Mouse (Mus musculus) liver, adult 2 months (tissue): Measurements from ENCODE around the gene Il31. TPM values are rescaled to one million over a fixed set of nuclear protein-coding genes. Genes with fewer than 3 reads are reported as not detected.

Experiments used
- DNase-seq: peaks from one replicate; pipeline ENCODE4 v3.0.0-alpha.2; 2011; ENCODE audit warnings: low read depth, low spot score; ENCODE audit errors: extremely low read depth
- H3K27ac ChIP-seq: fragments of 200-500 bp; replicated peaks from 2 replicates; pipeline ENCODE4 v1.5.1; 2012; ENCODE audit warnings: low read depth, mild to moderate bottlenecking, control low read depth, inconsistent platforms, low read length; ENCODE audit not compliant: insufficient read depth
- H3K27me3 ChIP-seq: fragments of 200-500 bp; 2 replicates; pipeline ENCODE4 v1.6.1; 2012; ENCODE audit warnings: mild to moderate bottlenecking, moderate library complexity, low read length, inconsistent platforms; ENCODE audit not compliant: control insufficient read depth, insufficient read depth
- H3K36me3 ChIP-seq: fragments of 200-500 bp; 2 replicates; pipeline ENCODE4 v1.6.1; 2012; ENCODE audit warnings: low read length, inconsistent platforms; ENCODE audit not compliant: control insufficient read depth, insufficient read depth
- H3K4me1 ChIP-seq: fragments of 200-500 bp; 2 replicates; pipeline ENCODE4 v1.6.1; 2011; ENCODE audit warnings: low read length; ENCODE audit not compliant: control insufficient read depth, insufficient read depth
- H3K4me3 ChIP-seq: fragments of 200-500 bp; 2 replicates; pipeline ENCODE4 v1.5.1; 2011; ENCODE audit warnings: low read depth, mild to moderate bottlenecking, control low read depth, low read length, moderate library complexity; ENCODE audit not compliant: insufficient read depth
- H3K79me2 ChIP-seq: fragments of 200-500 bp; 2 replicates; pipeline ENCODE4 v1.6.1; 2012; ENCODE audit warnings: inconsistent platforms, mild to moderate bottlenecking, low read length, moderate library complexity; ENCODE audit not compliant: control insufficient read depth, insufficient read depth
- H3K9ac ChIP-seq: fragments of 200-500 bp; 2 replicates; pipeline ENCODE4 v1.6.1; 2012; ENCODE audit warnings: low read depth, mild to moderate bottlenecking, control low read depth, inconsistent platforms, low read length
- CTCF ChIP-seq: fragments of 200-500 bp; IDR thresholded peaks from 2 replicates; pipeline ENCODE4 v1.5.1; 2011; ENCODE audit warnings: low read depth, low read length, control low read depth
- POLR2A ChIP-seq: fragments of 200-500 bp; IDR thresholded peaks from 2 replicates; pipeline ENCODE4 v1.6.1; 2011; ENCODE audit warnings: low read length, control low read depth; ENCODE audit not compliant: insufficient read depth; ENCODE audit errors: extremely low read depth
- WGBS: fragments of 180-500 bp; shearing (Covaris S2); methylation state at CpG from one replicate; pipeline ENCODE4 v1.1.7; 2018; 5-methylcytosine and 5-hydroxymethylcytosine counted together
- polyA plus RNA-seq: library from polyadenylated mRNA; depleted of rRNA; stranded (reverse); fragments of >200 nt; gene quantifications from 2 replicates; pipeline ENCODE4 v1.2.3, GENCODE M21; 2012; rRNA removed
- total RNA-seq: library from RNA; depleted of rRNA; stranded (reverse); fragments of >200 nt; gene quantifications from 2 replicates; pipeline ENCODE4 v1.2.3, GENCODE M21; 2014; rRNA removed

Gene Il31
- total and polyA plus RNA-seq, 2 experiments, result not detected

DNA sequence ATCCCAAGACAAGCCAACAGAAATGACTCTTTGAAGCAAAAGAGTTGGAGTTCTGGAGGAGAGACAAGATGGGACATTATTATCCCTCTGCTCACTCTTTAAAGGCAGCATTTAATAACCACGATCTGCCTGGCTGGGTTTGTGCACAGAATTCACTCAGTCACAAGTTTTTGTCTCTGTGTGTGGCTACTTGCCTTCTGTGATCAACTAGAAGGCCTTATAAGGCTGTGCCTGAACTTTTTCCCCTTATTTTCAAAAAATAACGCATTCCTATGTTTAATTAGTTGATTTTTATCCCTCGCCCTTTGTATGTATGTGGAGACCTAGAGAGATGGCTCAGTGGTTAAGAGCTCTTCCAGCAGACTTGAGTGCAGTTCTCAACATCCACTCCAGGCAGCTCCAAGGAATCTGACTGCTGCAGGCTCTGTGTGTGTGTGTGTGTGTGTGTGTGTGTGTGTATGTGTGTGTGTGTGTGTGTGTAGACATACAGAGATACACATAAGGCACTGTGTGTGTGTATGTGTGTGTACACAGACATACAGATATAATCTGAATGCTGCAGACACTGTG, 56.9 kb downstream of the Il31 start:
- Histone ChIP-seq H3K79me2 (peaks cover 5% of the 10 kb centered on the region; the same call in 1 of the 2 replicates), H3K9ac (no peak overlapping the region), H3K27ac (no peak overlapping the region), H3K4me3 (no peak overlapping the region), H3K36me3 (no peaks in the 10 kb centered on the region), H3K27me3 (no peaks in the 10 kb centered on the region), H3K4me1 (peaks cover 5% of the 10 kb centered on the region)
- no peak for DNase-seq
- TF ChIP-seq CTCF, result no peak
- WGBS, result 69% methylated on average over 3 of the region's 3 CpGs

DNA sequence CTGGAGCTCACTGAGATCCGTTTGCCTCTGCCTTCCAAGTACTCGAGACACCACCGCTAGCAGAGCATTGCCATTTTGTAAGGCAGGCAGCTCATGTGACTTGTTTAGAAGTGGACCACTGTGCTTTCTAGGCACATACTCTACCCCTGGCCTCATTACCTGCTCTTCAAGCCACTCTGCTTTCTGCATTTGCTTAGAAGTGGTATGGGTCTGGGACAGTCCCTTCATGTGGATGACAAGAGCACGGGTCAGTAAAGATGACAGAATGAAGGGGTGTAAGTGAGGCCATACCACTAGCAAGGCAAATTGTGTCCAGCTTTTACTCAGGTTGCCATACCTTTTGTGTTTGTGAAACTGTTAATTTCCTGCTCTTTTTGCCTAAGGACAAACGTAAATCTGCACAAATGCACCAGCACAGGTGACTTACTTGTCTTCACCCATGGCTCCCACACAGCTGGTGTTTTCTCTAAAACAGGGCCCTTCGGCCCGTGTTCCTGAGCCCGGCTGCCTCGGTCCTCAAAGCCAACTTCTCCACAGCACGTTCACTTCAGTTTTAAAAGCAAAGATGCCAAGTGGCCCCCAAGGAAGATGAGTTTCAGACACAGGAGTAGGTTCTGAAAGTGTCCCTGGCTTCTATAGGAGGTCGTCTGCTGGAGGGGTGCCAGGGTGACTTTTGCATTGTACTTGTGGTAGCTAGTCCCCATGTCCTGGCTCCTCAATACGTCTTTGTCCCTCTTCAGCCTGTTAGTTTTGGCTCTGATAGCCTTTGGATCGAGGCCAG, 57.6 kb downstream of the Il31 start:
- H3K4me3 ChIP-seq, result no peak overlapping the region
- DNase-seq, result peak; percentile 50
- H3K27me3 ChIP-seq, result no peaks in the 10 kb centered on the region
- no peaks in the 10 kb centered on the region for H3K36me3 ChIP-seq
- H3K79me2 ChIP-seq, result peaks cover 5% of the 10 kb centered on the region; the same call in 1 of the 2 replicates
- no peak overlapping the region for H3K9ac ChIP-seq
- 73% methylated on average over 13 of the region's 13 CpGs for WGBS
- no peak overlapping the region for H3K27ac ChIP-seq
- TF ChIP-seq POLR2A (no peak), CTCF (no peak)
- peaks cover 5% of the 10 kb centered on the region for H3K4me1 ChIP-seq

Other genes with a start within 250 kb of the Il31 start
- 0.37 and 0.60 TPM in 2 replicates for gene Wdr66, start 237.4 kb downstream of the Il31 start, total RNA-seq
- 0.35 and 0.60 TPM in 2 replicates for gene Wdr66, start 237.4 kb downstream of the Il31 start, polyA plus RNA-seq
- gene Bcl7a, start 145.7 kb downstream of the Il31 start, total RNA-seq, result 3.0 and 4.0 TPM in 2 replicates
- 3.0 and 3.8 TPM in 2 replicates for gene Bcl7a, start 145.7 kb downstream of the Il31 start, polyA plus RNA-seq
- gene Mlxip, start 94.7 kb downstream of the Il31 start, total RNA-seq, result 2.0 and 2.7 TPM in 2 replicates
- 3.6 and 5.1 TPM in 2 replicates for gene Mlxip, start 94.7 kb downstream of the Il31 start, polyA plus RNA-seq
- not detected in 2 replicates for gene Lrrc43, start 184 bp downstream of the Il31 start, total RNA-seq
- not detected in 2 replicates for gene Lrrc43, start 184 bp downstream of the Il31 start, polyA plus RNA-seq
- gene B3gnt4, start 21.0 kb upstream of the Il31 start, total RNA-seq, result not detected in 2 replicates
- not detected in 2 replicates for gene B3gnt4, start 21.0 kb upstream of the Il31 start, polyA plus RNA-seq
- gene Diablo, start 34.7 kb upstream of the Il31 start, total RNA-seq, result 28.1 and 32.8 TPM in 2 replicates
- 25.9 and 31.4 TPM in 2 replicates for gene Diablo, start 34.7 kb upstream of the Il31 start, polyA plus RNA-seq
- gene Gm49027, start 36.0 kb upstream of the Il31 start, total RNA-seq, result 0.07 TPM in 1 of 2 replicates, not detected in the other
- 0.54 and 0.76 TPM in 2 replicates for gene Gm49027, start 36.0 kb upstream of the Il31 start, polyA plus RNA-seq
- 15.4 and 19.7 TPM in 2 replicates for gene Vps33a, start 83.5 kb upstream of the Il31 start, total RNA-seq
- 10.0 and 10.5 TPM in 2 replicates for gene Vps33a, start 83.5 kb upstream of the Il31 start, polyA plus RNA-seq
- gene Clip1, start 195.1 kb upstream of the Il31 start, total RNA-seq, result 18.5 and 25.2 TPM in 2 replicates
- 10.9 and 11.8 TPM in 2 replicates for gene Clip1, start 195.1 kb upstream of the Il31 start, polyA plus RNA-seq
- 9.0 and 12.1 TPM in 2 replicates for gene Zcchc8, start 231.6 kb upstream of the Il31 start, total RNA-seq
- gene Zcchc8, start 231.6 kb upstream of the Il31 start, polyA plus RNA-seq, result 9.6 and 12.7 TPM in 2 replicates